Mouse (Mus musculus): ENCODE results near the gene Clta.

DNA sequence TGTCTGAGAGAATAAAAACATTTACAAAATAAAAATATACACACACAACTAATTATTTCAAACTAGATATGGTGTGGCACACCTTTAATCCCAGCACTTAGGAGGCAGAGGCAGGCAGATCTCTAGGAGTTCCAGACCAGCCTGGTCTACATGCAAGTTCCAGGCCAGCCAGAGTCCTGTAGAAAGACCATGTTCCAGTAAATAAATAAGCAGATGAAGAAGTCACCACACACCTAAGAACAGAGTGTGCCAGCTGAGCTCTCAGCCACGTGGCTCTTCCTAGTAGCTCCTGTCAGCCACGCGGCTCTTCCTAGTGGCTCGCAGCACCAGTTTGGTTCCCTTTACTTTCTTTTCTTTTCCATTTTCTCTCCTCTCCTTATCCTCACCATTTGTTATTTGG is 65.2 kb downstream of the Clta start:
- TF ChIP-seq HCFC1 (IDR thresholded peaks at IDR 0.05; ENCODE audit: borderline replicate concordance, insufficient read depth, low read length) (no peak), ZC3H11A (IDR thresholded peaks at IDR 0.05; ENCODE audit: borderline replicate concordance, low read depth, low read length) (no peak), MAFK (IDR thresholded peaks at IDR 0.05; ENCODE audit: insufficient read depth, low read depth, low read length) (no peak), ZNF384 (IDR thresholded peaks at IDR 0.05; ENCODE audit: low read depth, low read length) (no peak)
